Mouse (Mus musculus): ENCODE results near the gene Mgat4b.

The Mgat4b gene

DNA sequence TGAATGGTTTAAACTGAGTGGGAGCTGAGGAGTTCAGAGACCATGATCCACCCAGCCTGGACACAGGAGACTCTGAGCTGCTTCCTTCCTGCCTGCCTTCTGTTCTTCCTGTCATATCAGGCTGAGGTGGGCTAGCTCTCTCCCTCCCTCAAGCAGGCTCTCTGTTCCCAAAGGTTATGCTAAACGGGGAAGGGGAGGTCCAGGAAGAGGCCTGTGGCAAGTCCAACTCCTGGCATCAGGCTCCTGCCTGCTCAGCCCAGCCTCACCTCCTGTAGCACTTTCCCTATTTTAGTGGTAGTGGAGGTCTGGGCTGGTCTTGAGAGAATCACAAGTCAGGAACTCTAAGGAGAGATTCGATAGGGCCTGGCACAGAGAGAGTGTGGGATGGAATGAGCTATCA, 15.7 kb downstream of the Mgat4b start:
- DNase-seq, result no peak

DNA sequence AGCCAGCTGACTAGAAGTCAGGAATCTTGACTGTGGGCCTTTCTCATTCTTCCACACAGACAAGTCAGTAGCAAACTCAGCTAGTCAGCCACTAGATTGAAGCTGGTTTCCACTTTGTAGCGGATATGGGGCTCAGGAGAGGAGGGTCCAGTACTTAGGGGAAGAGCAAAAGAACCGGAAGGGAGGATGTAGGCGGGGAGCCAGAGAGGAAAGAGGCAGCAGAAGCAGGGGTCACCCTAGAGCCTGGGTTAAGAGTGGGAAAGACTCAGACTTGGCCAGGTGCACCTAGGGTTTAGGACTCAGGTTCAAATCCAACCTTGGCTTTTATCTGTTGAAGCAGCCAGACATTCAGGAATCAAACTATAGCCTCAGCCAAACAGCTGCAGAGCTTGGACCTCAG, 16.5 kb downstream of the Mgat4b start:
- no peak for DNase-seq

DNA sequence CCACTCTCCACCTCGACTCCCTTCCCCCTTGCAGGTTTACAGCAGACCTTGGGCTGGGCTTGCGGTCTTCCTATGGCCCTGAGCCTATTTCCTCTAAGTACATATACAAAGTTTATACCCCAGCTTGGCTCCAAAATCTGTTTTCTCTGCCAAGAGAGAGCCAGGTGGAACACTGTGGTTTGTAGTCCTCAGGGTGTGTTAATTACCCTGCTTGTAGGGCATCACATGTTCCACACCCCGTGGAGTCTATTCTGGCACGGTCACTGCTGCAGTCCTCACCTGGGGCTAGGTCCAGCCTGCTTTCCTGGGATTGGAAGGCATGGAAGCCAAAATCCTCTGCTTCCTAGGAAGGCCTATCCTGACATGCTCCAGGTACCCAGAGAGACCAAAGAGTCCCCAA, 17.0 kb downstream of the Mgat4b start:
- DNase-seq, result peak; percentile 74

DNA sequence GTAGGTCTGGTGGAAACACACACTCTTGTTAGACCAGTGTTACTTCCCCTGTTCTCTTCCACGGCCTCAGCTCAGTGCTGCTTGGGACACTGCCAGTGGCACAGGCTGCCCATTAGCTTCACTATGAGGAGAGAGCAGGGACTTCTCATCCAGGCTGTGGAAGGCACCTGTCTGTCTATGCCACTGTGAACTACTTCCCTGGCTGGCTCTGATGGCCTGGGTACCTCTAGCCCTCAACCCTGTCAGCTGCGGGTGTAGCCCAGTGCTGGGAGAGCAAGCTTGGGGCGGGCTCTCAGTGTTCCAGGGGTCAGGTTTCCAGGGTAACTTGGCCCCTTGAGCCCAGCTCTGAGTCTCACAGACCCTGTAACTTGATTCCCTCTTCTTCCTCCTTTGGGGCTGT, 18.1 kb downstream of the Mgat4b start:
- DNase-seq, result peak; percentile 62

DNA sequence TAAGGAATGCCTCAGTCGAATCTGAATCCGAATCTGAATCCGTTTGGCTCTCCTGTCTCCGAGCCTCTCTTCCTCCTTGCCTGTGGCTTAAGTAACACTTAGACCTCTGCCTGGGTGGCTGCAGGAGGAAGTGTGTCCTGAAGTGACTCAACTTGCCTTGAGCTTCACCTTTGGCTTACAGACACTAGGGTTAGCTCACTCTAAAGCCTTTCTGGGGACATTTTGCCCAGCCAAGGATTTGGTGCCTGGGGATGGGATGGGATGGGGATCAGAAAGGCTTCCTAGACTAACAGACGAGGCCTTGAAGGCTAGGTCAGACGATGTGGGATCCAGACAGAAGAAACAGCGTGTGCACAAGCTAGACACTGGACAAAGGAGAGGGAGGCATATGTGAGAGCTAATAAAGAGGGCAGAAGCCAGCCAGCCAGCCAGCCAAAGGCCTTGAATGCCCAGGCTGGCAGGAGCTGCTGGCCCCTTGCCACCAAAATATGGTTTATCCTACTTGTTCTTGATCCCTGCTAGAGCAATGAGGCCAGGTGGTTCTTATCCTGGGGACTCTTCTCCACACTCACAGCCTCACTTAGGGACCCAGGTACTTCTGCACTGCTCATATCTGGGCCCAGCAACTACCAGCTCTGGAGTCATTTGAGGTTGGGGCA, 18.7 kb downstream of the Mgat4b start:
- peak; percentile 90 for DNase-seq

DNA sequence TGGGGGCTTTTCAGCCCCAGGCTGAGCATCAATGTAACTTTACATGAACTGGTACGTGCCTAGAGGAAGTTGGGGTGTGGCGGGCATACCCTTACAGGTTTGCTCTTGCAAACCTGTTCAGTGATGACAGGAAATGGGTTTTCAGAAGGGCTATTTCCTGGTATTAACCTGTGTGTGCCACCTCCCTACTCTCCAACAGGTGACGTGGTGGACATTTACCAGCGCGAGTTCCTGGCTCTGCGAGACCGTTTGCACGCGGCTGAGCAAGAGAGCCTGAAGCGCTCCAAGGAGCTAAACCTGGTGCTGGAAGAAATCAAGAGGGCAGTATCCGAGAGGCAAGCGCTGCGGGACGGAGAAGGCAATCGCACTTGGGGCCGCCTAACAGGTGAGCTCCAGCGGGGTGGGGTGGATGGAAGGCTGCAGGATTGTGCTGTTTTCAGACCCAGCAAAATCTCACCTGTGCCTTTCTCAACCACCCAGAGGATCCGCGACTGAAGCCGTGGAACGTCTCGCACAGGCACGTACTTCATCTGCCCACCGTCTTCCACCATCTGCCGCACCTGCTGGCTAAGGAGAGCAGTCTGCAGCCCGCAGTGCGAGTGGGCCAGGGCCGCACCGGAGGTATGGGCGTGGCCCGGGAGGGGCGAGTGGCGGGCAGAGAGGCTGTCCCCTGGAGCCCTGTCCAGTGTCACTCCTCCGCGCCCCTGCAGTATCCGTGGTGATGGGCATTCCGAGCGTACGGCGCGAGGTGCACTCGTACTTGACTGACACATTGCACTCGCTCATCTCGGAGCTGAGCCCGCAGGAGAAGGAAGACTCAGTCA, 20.0 kb downstream of the Mgat4b start:
- DNase-seq, result no peak

DNA sequence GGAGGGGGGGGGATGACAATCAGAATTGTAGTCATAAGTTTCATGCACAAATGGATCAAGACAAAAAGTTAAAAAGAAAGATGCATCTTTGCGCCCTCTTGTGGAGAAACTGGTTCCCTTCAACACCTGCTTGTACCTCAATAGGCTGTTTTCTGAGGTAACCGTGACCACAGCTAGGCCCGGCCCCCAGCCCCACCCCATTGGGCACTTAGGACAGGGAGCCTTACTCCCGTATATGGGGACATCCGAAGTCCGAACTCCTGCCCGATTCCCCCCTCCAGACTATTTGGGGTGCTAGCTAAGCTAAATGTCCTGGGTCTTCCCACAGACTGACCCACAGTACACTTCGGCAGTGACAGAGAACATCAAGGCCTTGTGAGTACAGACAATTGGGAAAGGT, 20.7 kb downstream of the Mgat4b start:
- DNase-seq, result peak; percentile 72

DNA sequence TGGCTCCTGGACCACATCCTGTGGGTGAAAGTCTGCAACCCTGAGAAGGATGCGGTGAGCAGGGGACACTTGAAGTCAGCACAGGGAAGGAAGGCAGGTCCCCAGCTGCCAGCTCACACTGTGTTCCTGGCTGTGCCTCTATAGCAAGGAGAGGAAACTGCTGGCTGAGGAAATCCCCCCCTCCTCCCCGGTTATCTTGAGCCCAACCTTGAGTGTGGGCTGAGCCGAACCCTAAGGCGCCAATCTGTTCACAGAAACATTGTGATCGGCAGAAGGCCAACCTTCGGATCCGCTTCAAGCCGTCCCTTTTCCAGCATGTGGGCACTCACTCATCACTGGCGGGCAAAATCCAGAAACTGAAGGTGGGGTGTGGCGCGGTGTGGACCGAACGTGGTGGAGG, 22.3 kb downstream of the Mgat4b start:
- DNase-seq, result no peak

DNA sequence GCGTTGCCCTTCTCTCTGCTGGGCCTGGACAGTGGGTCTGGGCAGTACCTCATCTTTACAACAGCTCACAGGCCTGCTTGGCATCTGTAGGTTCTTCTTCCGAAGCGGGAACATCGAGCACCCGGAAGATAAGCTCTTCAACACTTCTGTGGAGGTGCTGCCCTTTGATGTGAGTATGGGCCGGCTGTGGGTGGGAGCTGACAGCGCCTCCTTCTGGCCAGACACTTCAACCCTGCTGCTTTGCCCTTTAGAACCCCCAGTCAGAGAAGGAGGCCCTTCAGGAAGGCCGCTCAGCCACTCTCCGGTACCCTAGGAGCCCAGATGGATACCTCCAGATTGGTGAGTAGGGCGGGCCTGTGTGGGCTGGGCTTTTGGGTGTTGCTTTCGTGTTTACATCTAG, 23.3 kb downstream of the Mgat4b start:
- no peak for DNase-seq

DNA sequence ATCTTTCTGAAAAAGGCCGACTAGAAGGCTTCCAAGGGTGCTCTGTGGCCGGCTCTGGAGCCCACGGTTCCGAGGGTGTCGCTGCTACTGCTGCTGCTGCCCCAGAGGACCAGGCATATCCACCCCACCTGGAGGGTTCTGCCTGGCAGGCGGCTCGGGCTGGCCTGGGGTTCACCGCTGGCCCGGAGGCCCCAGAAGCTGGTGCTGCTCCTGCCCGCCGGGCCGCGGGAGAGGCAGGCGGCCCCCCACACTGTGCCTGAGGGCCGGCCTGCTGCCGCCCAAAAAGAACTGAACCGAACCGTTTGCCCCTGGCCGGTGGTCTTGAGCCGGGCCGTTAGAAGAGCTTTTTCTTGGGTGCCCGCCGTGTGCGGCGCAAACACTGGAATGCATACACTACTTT, 23.9 kb downstream of the Mgat4b start:
- no peak for DNase-seq

DNA sequence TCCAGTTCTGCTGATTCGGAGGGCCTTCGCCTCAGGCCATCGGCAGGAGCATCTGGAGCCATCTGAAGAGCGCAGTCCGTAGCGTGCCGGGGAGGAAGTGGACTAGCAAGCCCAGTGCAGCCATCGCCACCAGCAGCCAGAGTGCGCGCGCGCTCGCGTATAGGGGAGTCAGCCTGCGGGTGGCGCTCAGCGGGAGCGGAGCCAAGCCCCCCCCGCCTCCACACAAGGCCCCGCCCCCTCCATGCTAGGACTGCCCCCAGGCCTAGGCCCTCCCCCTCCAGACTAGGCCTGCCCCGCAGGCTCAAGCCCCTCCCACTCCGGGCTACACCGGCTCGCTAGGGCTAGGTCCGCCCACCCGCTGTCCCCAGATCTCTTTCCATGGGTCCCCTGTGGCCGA, 25.8 kb downstream of the Mgat4b start:
- peak; percentile 67 for DNase-seq

DNA sequence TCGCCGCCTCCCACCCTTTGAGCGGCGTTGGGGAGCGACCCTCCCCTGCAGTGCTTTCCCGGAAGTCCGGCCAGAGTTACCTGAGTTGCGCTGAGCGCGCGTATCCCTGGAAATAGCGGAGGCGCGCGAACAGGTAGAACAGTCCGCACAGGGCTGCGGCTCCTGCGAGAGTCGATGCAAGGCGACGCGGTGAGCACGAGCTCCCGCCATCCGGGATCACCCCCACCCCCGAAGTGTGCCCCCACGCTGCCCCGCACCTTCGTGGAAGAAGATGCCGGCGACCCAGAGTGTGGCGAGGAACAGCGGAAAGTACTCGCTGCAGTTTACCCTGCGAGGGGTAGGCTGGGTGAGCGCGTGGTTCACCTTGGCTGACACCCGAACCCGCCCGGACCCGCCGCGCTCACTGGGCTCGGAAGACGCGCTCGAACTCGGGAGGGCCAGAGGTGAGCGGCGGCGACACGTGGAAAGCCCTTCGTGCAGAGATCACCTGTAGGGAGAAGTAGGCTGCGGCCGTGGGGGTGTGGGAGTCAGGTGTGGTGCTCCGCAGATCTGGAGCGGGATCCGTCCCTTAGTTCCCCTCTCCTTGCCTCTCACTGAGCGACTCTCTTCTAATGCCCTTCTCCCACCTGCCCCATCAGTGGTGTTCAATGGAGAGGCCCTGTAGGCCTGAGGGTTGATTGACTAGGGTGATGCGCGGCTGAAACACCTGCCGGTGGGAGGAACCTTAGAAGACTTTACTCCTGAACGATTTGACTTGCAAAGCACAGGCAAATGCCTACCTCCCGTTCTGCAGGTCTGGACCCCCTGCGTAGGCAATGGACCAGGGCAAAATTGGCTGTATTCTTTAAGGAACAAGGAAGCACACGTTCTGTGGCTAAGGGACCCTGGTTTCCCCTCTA, 26.5 kb downstream of the Mgat4b start:
- DNase-seq, result no peak

DNA sequence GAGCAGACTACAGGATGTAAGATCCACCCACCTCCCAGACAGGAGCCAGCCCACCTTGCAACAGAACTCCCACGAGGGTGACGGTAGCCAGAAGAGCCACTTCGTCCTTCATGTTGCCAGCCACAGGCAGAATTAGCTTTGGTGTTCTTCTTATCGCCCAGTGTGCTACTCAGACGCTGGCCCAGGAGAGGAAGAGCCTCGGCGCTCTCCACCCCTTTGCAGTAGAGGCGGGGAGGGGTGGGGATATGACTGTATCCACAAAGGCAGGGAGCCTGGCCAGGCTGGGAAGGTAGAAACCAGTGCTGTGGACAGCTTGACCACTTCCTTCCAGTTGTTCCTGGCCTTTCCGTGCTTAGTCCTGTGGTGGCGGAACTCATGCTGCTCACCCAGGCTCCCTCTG, 27.6 kb downstream of the Mgat4b start, which contains the start of gene Ltc4s:
TSS of gene Ltc4s (minus strand) at position 293 of the 400 bp plus-strand sequence.
- DNase-seq, result no peak

DNA sequence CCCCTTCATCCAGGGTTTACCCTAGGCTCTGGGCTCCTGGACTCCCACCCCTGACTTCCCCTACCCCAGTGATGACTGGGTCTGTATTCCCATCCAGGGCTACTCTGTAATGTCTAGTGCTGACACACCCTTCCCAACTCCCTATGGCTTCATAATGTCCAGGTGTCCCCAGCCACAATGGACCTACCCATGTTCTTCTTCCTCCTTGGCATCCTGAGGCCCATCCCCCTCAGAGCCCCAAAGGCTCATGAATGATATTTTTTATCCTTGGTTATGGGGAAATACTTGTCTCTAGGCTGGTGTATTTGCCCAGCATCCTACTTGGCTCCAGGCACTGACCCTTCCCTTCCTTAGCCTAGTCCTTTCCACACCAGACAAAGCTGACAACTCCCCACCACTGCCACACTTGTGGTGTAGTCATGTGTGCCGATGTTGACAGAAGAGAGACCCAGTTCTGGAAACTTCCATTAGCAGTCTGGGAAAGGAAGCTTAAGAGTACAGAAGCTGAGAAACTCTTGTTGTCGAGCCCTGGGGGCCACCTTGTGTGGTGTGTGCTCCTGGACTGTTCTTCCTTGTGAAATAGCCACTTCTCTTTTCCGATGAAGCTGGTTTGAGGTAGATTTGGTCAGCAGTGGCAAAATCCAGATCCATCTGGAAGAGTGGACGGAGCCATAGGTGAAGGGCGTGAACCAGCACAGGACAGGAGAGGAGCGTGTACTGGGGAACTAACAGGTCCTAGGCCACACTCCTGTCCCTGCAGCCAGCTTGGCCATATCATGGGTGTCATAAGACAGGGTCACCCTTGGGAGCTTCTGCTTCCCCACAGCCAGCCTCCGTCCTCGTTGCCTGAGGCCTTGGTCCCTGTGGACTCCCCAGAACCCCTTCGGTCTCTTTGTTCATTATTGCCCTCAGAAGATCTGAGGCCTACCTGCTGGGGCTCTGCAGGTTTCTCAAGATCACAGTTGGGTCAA, 28.4 kb downstream of the Mgat4b start:
- no peak for DNase-seq

DNA sequence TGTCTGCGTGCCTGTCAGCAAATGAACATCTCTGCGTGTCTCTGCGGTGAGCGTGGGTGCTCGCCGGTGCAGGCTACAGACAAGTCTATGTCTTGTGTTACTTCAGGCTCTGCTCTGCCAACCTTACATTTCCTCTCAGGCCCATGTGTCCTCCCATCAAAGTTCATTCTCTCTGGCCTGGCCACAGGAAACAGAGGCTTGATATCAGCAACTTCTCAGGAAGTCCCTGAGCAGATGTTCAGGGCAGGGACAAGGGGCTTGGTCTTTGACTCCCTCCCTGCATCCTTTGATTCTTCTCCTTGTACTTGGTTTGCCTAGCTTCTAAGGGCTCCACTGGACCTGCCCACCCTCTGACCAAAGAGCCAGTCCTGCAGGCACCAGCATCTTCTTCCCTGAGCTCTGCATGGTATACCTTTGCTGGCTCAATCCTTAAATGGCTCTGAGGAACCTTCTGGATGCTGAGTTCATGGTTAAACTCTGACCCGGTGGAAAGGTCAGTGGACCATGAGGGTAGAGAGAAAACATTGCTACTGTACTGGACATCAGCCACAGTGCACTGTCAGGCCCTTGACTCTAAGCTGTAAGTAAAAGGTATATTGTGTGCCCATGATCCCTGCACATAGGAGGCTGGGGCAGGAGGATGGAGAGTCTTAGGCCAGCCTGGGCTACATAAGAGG, 29.7 kb downstream of the Mgat4b start:
- no peak for DNase-seq

DNA sequence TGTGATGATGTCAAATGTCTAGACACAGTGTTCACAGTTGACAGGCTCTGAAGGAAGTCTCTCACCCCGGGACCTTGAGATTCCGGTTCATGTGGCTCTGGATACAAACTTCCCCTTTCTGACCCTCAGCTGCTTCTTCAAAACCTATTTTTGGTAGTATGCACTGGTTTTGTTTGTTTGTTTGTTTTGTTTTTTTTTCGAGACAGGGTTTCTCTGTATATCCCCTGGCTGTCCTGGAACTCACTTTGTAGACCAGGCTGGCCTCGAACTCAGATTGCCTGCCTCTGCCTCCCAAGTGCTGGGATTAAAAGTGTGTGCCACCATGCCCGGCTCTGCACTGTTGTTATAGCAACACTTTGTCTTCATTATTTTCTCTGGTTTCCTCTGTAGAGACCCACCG, 33.2 kb downstream of the Mgat4b start:
- DNase-seq, result no peak

DNA sequence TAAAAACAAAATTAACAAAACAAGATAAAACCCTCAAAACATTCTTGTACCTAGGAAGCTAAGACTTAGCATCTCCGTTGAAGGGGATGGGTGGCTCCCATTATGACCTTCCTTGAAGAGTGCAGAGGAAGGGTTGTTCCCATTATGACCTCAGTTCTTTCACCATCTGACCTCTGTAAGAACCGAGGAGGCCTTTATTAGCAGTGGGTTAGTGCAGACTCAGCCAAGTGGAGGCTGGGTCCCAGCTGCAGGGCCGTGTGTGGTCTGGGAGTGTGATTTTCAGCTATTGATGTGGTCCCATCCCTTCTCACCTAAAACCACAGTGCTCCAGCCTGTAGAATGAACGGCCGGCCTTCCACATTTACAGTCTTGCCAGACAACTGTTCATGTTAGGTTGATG, 34.6 kb downstream of the Mgat4b start:
- no peak for DNase-seq

DNA sequence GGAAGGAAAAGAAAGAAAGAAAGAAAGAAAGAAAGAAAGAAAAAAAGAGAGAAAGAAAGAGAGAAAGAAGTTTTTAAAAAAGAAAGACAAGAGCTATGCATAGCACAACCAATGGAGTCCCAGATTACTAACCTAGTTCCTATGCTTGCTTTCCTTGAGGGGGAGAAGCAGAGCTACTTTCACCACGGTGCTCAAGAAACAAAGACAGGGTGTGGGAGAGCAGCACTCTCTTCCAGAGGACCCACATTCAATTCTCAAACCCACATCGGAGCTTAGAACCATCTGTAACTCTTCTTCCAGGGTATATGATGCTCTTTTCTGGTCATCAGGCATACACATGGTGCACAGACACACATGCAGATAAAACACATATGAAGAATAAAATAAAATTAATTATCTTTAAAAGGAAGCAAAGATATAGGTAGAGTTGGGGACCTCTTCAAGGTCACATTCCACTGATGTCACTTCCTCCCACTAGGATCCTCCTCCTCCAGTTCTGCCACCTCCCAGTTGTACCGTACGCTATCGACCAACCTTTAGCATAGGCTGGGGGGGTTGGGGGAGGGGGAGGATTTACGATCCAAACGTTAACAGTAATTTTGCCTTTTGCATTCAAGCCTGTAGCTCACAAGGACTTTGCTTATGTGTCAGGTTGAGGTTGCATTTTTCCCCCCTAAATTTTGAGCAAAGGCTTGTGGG, 37.9 kb downstream of the Mgat4b start:
- DNase-seq, result no peak

DNA sequence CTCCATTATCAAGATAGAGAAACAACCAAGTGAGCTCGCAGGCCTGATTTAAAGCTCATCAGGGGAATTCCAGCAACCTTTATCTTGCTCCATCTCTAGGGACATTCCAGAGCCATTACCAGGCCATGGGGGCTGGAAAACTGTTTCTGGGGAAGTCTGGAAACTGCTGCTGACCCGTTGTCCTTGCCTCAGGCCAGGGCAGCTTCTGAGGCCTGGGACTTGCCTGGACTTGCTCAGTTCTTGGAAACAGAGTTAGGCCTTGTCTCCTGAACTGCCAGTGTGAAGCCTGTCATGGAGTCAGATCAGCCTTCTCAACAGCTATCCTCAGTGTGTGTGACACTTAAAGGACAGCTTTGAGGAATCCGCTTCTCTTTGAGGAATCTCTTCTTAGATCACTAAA, 41.5 kb downstream of the Mgat4b start:
- no peak for DNase-seq

DNA sequence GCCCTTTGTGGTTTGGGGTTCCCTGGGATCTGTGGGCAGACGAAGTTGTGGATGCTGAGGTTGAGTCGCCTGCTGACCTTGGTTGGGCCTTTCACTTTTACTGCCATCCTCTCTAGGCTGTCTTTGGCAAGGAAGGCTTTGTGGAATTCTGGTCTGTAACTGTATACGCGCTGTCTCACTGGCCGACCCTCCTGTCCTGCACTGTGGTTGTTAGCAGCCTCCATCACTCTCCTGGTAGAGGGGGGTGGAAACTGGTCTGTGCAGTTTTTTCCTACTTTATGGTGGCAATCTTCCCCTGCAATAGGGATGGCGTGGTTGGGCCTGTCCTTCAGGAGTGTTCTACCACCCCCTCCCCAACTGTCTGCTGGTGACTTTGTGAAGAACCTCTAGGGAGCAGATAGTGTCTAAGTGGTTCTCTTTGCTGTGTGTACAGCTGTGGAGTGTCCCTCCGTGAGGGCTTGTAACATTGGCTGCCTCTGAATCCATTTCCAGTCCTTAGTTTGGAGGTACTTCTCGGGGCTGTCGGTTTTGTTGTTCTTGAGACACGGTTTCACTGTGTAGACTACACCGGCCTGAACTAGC, 42.1 kb downstream of the Mgat4b start:
- DNase-seq, result no peak

DNA sequence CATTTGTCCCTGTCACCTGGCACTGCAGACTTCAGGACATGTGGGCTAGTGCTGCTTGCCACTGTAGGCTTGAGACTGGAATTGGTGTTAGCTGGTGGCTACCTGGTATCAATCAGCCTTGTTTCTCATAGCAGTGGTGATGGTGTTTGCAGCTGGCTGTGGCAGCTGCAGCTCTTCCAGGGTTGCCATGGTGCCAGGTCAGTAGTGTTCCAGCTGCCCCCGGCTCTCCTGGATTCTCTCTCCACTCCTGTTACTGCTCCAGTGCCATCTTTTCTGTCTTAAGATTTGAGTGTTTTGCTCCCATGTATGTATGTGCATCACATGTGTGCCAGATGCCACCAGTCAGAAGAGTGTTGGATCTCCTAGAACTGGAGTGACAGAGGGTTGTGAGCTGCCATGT, 42.7 kb downstream of the Mgat4b start:
- DNase-seq, result no peak

All from cerebellum, adult 8-10 months (tissue).